Mouse (Mus musculus): ENCODE measurements around the gene Pttg1ip. TPM values are rescaled to one million over a fixed set of nuclear protein-coding genes. Genes with fewer than 3 reads are reported as not detected.

Pttg1ip gene
- total RNA-seq, 2 experiments from 2014 or later: 34.0 to 62.5 TPM

- no peak for ATAC-seq (replicated peaks; ENCODE audit: low FRiP score, poor library complexity, severe bottlenecking)
These were observed 16.5 kb upstream of the Pttg1ip start for GRCm38 (mm10) chr10:77565005-77565404.

- ATAC-seq (replicated peaks; ENCODE audit: low FRiP score, poor library complexity, severe bottlenecking): peak; percentile 79
These were observed 14.9 kb upstream of the Pttg1ip start for GRCm38 (mm10) chr10:77566651-77567050.

GRCm38 (mm10) chr10:77569481-77569880 is 12.0 kb upstream of the Pttg1ip start:
- no peak for ATAC-seq (replicated peaks; ENCODE audit: low FRiP score, poor library complexity, severe bottlenecking)

GRCm38 (mm10) chr10:77569973-77570658 is 11.4 kb upstream of the Pttg1ip start:
- ATAC-seq (replicated peaks; ENCODE audit: low FRiP score, poor library complexity, severe bottlenecking): no peak

GRCm38 (mm10) chr10:77572225-77572624 is 9.3 kb upstream of the Pttg1ip start:
- no peak for ATAC-seq (replicated peaks; ENCODE audit: low FRiP score, poor library complexity, severe bottlenecking)

GRCm38 (mm10) chr10:77573162-77573561 is 8.4 kb upstream of the Pttg1ip start:
- no peak for ATAC-seq (replicated peaks; ENCODE audit: low FRiP score, poor library complexity, severe bottlenecking)

- no peak for ATAC-seq (replicated peaks; ENCODE audit: low FRiP score, poor library complexity, severe bottlenecking)
These were observed 1.2 kb upstream of the Pttg1ip start for GRCm38 (mm10) chr10:77580027-77580920.

- no peak; the same call in 1 of the 2 replicates for ATAC-seq (replicated peaks; ENCODE audit: low FRiP score, poor library complexity, severe bottlenecking)
These were observed 505 bp upstream of the Pttg1ip start for GRCm38 (mm10) chr10:77581023-77581407.

GRCm38 (mm10) chr10:77582285-77582618 is 732 bp downstream of the Pttg1ip start:
- ATAC-seq (replicated peaks; ENCODE audit: low FRiP score, poor library complexity, severe bottlenecking): peak; percentile 14

GRCm38 (mm10) chr10:77583795-77584422 is 2.4 kb downstream of the Pttg1ip start:
- no peak for ATAC-seq (replicated peaks; ENCODE audit: low FRiP score, poor library complexity, severe bottlenecking)

GRCm38 (mm10) chr10:77586637-77587036 is 5.1 kb downstream of the Pttg1ip start:
- ATAC-seq (replicated peaks; ENCODE audit: low FRiP score, poor library complexity, severe bottlenecking): no peak

- ATAC-seq (replicated peaks; ENCODE audit: low FRiP score, poor library complexity, severe bottlenecking): no peak
These were observed 5.7 kb downstream of the Pttg1ip start for GRCm38 (mm10) chr10:77587091-77587775.

- ATAC-seq (replicated peaks; ENCODE audit: low FRiP score, poor library complexity, severe bottlenecking): no peak
These were observed 6.5 kb downstream of the Pttg1ip start for GRCm38 (mm10) chr10:77588036-77588435.

GRCm38 (mm10) chr10:77589117-77589516 is 7.6 kb downstream of the Pttg1ip start:
- no peak for ATAC-seq (replicated peaks; ENCODE audit: low FRiP score, poor library complexity, severe bottlenecking)

- ATAC-seq (replicated peaks; ENCODE audit: low FRiP score, poor library complexity, severe bottlenecking): no peak
These were observed 8.2 kb downstream of the Pttg1ip start for GRCm38 (mm10) chr10:77589749-77590148.

- peak; percentile 90 for ATAC-seq (replicated peaks; ENCODE audit: low FRiP score, poor library complexity, severe bottlenecking)
These were observed 9.3 kb downstream of the Pttg1ip start for GRCm38 (mm10) chr10:77590812-77591211.

- no peak for ATAC-seq (replicated peaks; ENCODE audit: low FRiP score, poor library complexity, severe bottlenecking)
These were observed 10.0 kb downstream of the Pttg1ip start for GRCm38 (mm10) chr10:77591546-77591945.

GRCm38 (mm10) chr10:77596060-77596459 is 14.5 kb downstream of the Pttg1ip start:
- ATAC-seq (replicated peaks; ENCODE audit: low FRiP score, poor library complexity, severe bottlenecking): no peak

GRCm38 (mm10) chr10:77603021-77603420 is 21.5 kb downstream of the Pttg1ip start:
- ATAC-seq (replicated peaks; ENCODE audit: low FRiP score, poor library complexity, severe bottlenecking): no peak

- no peak for ATAC-seq (replicated peaks; ENCODE audit: low FRiP score, poor library complexity, severe bottlenecking)
These were observed 22.6 kb downstream of the Pttg1ip start for GRCm38 (mm10) chr10:77604111-77604510.

Measured in erythroid progenitor cell, adult 5-6 weeks (primary cell).